Mouse (Mus musculus): ENCODE results near the gene Dlx5. TPM values are rescaled to one million over a fixed set of nuclear protein-coding genes. Genes with fewer than 3 reads are reported as not detected.
A peak's percentile ranks its signal among the peaks of the same experiment; 100 is the strongest.

Dlx5 gene
- total and polyA plus RNA-seq, 2 experiments from 2014 or later: 0.49 to 6.7 TPM

GRCm38 (mm10) chr6:6855746-6856185, 26.1 kb downstream of the Dlx5 start:
- Histone ChIP-seq H3K36me3 (ENCODE audit: insufficient read depth, low read length) (no peaks in the 10 kb centered on the region), H3K9me3 (ENCODE audit: low read length) (no peaks in the 10 kb centered on the region), H3K4me2 (ENCODE audit: low read depth, low read length, poor library complexity, severe bottlenecking) (no peak overlapping the region), H3K27me3 (ENCODE audit: insufficient read depth, low read length) (peaks cover 86% of the 10 kb centered on the region), H3K27ac (ENCODE audit: low read depth, low read length) (no peak overlapping the region), H3K4me1 (ENCODE audit: insufficient read depth, low read length) (no peaks in the 10 kb centered on the region), H3K9ac (replicated peaks; ENCODE audit: low read length, poor library complexity, severe bottlenecking) (no peak overlapping the region), H3K4me3 (ENCODE audit: low read depth, low read length) (no peak overlapping the region)
- ATAC-seq (ENCODE audit: low FRiP score): peak; percentile 38; the same call in 1 of the 2 replicates
- WGBS: 2% methylated on average over 10 of the region's 10 CpGs
- DNase-seq (ENCODE audit: low spot score): no peak
- TF ChIP-seq CTCF (IDR thresholded peaks at IDR 0.05): no peak

DNA sequence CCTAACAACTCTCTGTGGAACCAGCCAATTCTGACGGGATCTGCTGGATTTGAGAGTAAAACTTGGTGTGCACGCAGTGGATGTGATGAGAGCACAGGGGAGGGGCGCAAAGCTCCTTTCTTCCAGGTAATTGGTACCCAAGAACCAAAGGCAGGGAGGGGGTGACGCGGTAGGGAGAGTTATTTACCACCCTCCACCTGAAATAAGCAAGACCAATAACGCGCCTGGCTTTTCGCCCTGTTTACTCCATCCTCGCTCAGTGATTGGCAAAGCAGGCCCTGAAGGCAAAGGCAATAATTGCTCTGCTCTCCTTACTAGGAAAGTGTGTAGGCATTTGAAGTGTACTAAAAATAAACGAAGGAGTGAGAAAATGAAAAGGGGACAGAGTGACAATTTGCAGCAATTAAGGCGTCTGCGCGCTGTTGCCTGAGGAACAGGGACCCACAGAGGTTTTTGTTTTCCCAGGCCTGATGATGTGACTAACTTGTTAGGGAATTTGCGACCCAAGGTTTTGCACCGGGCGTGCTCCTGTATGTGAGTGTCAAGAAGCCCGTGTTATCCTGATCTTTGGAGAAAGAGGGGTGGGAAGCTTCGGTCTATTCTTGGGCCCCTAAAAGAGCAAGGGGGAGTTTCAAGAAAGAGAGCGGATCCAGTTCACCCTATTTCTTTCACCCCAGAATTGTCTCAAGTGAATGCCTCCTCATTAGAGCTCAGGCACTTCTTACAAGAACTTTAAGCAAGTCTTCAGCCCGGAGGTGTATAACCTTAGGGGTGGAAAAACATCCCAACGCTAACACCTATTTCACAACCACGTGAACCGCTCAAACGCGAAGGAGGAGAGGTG, 26.8 kb downstream of the Dlx5 start:
- Histone ChIP-seq H3K27ac (ENCODE audit: low read depth, low read length) (no peak overlapping the region), H3K27me3 (ENCODE audit: insufficient read depth, low read length) (peaks cover 90% of the 10 kb centered on the region), H3K9ac (replicated peaks; ENCODE audit: low read length, poor library complexity, severe bottlenecking) (no peak overlapping the region), H3K4me3 (ENCODE audit: low read depth, low read length) (no peak overlapping the region), H3K4me2 (ENCODE audit: low read depth, low read length, poor library complexity, severe bottlenecking) (no peak overlapping the region), H3K36me3 (ENCODE audit: insufficient read depth, low read length) (no peaks in the 10 kb centered on the region), H3K4me1 (ENCODE audit: insufficient read depth, low read length) (no peaks in the 10 kb centered on the region), H3K9me3 (ENCODE audit: low read length) (no peaks in the 10 kb centered on the region)
- TF ChIP-seq CTCF (IDR thresholded peaks at IDR 0.05): no peak
- DNase-seq (ENCODE audit: low spot score): no peak
- ATAC-seq (ENCODE audit: low FRiP score): no peak
- 2% methylated on average over 25 of the region's 25 CpGs for WGBS

GRCm38 (mm10) chr6:6854176-6854575, 27.7 kb downstream of the Dlx5 start:
- no peak for DNase-seq (ENCODE audit: low spot score)
- H3K27ac ChIP-seq (ENCODE audit: low read depth, low read length): no peak overlapping the region
- no peak overlapping the region for H3K9ac ChIP-seq (replicated peaks; ENCODE audit: low read length, poor library complexity, severe bottlenecking)
- no peak for TF ChIP-seq CTCF (IDR thresholded peaks at IDR 0.05)
- no peaks in the 10 kb centered on the region for H3K36me3 ChIP-seq (ENCODE audit: insufficient read depth, low read length)
- WGBS: 5% methylated on average over 9 of the region's 9 CpGs
- no peak overlapping the region for H3K4me2 ChIP-seq (ENCODE audit: low read depth, low read length, poor library complexity, severe bottlenecking)
- no peak for ATAC-seq (ENCODE audit: low FRiP score)
- peaks cover 88% of the 10 kb centered on the region for H3K27me3 ChIP-seq (ENCODE audit: insufficient read depth, low read length)
- no peaks in the 10 kb centered on the region for H3K4me1 ChIP-seq (ENCODE audit: insufficient read depth, low read length)
- no peaks in the 10 kb centered on the region for H3K9me3 ChIP-seq (ENCODE audit: low read length)
- no peak overlapping the region for H3K4me3 ChIP-seq (ENCODE audit: low read depth, low read length)

- H3K9ac ChIP-seq (replicated peaks; ENCODE audit: low read length, poor library complexity, severe bottlenecking): no peak overlapping the region
- no peaks in the 10 kb centered on the region for H3K36me3 ChIP-seq (ENCODE audit: insufficient read depth, low read length)
- no peak for DNase-seq (ENCODE audit: low spot score)
- no peak for TF ChIP-seq CTCF (IDR thresholded peaks at IDR 0.05)
- no peaks in the 10 kb centered on the region for H3K9me3 ChIP-seq (ENCODE audit: low read length)
- peaks cover 89% of the 10 kb centered on the region for H3K27me3 ChIP-seq (ENCODE audit: insufficient read depth, low read length)
- H3K27ac ChIP-seq (ENCODE audit: low read depth, low read length): no peak overlapping the region
- ATAC-seq (ENCODE audit: low FRiP score): no peak
- H3K4me3 ChIP-seq (ENCODE audit: low read depth, low read length): no peak overlapping the region
- no peaks in the 10 kb centered on the region for H3K4me1 ChIP-seq (ENCODE audit: insufficient read depth, low read length)
- 23% methylated on average over 3 of the region's 3 CpGs for WGBS
- H3K4me2 ChIP-seq (ENCODE audit: low read depth, low read length, poor library complexity, severe bottlenecking): no peak overlapping the region
These were observed 28.9 kb downstream of the Dlx5 start for GRCm38 (mm10) chr6:6852944-6853343.

GRCm38 (mm10) chr6:6851166-6851565, 30.7 kb downstream of the Dlx5 start:
- Histone ChIP-seq H3K4me1 (ENCODE audit: insufficient read depth, low read length) (no peaks in the 10 kb centered on the region), H3K9me3 (ENCODE audit: low read length) (no peaks in the 10 kb centered on the region), H3K9ac (replicated peaks; ENCODE audit: low read length, poor library complexity, severe bottlenecking) (no peak overlapping the region), H3K4me2 (ENCODE audit: low read depth, low read length, poor library complexity, severe bottlenecking) (no peak overlapping the region), H3K27ac (ENCODE audit: low read depth, low read length) (no peak overlapping the region), H3K36me3 (ENCODE audit: insufficient read depth, low read length) (no peaks in the 10 kb centered on the region), H3K27me3 (ENCODE audit: insufficient read depth, low read length) (peaks cover 88% of the 10 kb centered on the region), H3K4me3 (ENCODE audit: low read depth, low read length) (no peak overlapping the region)
- no peak for ATAC-seq (ENCODE audit: low FRiP score)
- DNase-seq (ENCODE audit: low spot score): no peak
- 6% methylated on average over 10 of the region's 10 CpGs for WGBS
- TF ChIP-seq CTCF (IDR thresholded peaks at IDR 0.05): no peak

DNA sequence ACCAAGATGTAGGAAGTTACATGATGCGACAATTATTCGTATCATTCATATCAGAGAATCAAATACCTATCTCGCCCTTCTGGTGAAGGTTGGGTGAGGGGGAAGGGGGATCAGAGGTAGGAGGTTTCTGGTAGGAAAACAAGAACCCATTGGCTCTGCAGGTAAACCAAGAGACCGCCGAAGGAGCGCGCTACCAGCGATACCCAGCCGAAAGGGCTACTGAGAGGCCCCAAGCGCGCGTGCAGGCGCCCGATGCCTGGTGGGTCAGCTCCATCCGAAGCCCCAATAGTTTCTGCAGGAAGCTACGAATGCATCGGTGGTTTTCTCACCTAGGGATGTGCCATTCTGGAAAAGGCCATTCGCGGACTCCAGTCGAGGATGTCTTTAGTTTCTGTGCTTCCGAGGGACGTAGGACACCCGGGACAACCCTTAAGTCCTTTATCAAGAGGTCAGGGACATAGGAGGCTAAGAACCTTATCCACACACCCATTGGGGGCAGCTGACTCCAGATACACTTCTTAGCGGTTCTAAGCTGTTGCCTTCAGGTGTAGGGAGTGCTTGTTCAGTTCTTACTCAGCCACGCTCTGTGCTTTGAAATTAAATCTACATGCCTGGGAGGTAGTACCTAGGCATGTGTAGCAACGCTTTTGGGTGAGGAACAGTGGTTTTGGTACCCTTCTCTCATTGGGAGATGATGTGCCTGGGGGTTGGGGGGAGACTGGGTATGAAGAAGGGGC, 31.4 kb downstream of the Dlx5 start:
- DNase-seq (ENCODE audit: low spot score): no peak

More for the DNA sequence above, 31.4 kb downstream of the Dlx5 start:
- H3K9me3 ChIP-seq (ENCODE audit: low read length): no peaks in the 10 kb centered on the region
- no peak overlapping the region for H3K4me3 ChIP-seq (ENCODE audit: low read depth, low read length)
- no peak for TF ChIP-seq CTCF (IDR thresholded peaks at IDR 0.05)
- 2% methylated on average over 26 of the region's 26 CpGs for WGBS
- H3K4me1 ChIP-seq (ENCODE audit: insufficient read depth, low read length): no peaks in the 10 kb centered on the region
- H3K4me2 ChIP-seq (ENCODE audit: low read depth, low read length, poor library complexity, severe bottlenecking): no peak overlapping the region
- no peak for ATAC-seq (ENCODE audit: low FRiP score)
- no peak overlapping the region for H3K27ac ChIP-seq (ENCODE audit: low read depth, low read length)
- no peaks in the 10 kb centered on the region for H3K36me3 ChIP-seq (ENCODE audit: insufficient read depth, low read length)
- peaks cover 82% of the 10 kb centered on the region for H3K27me3 ChIP-seq (ENCODE audit: insufficient read depth, low read length)
- H3K9ac ChIP-seq (replicated peaks; ENCODE audit: low read length, poor library complexity, severe bottlenecking): no peak overlapping the region

All from midbrain, postnatal 0 days (tissue).